Mouse (Mus musculus): Measurements from ENCODE around the gene Eci2.

- TF ChIP-seq POLR2A (IDR thresholded peaks at IDR 0.05; ENCODE audit: low read depth, low read length) (no peak), CTCF (IDR thresholded peaks at IDR 0.05; ENCODE audit: extremely low read depth, insufficient read depth, insufficient read length, insufficient replicate concordance) (no peak)
Measured at GRCm38 (mm10) chr13:34977410-34977809, 49.5 kb downstream of the Eci2 start.
